Mouse (Mus musculus): ENCODE data around the gene Kif4. TPM values are rescaled to one million over a fixed set of nuclear protein-coding genes. Genes with fewer than 3 reads are reported as not detected.
A peak's percentile ranks its signal among the peaks of the same experiment; 100 is the strongest.

Kif4 gene
- polyA plus RNA-seq, 1 experiment = 54.7 TPM

- Histone ChIP-seq H3K27me3 (ENCODE audit: control insufficient read depth, insufficient read depth, low read length, poor library complexity, severe bottlenecking) (no peaks in the 10 kb centered on the region; the same call in 1 of the 2 replicates), H3K9ac (ENCODE audit: low read depth, poor library complexity, severe bottlenecking) (no peak overlapping the region), H3K9me3 (replicated peaks; ENCODE audit: control insufficient read depth, insufficient read depth, low read length, poor library complexity, severe bottlenecking) (no peaks in the 10 kb centered on the region), H3K27ac (ENCODE audit: insufficient read depth, low read length) (no peak overlapping the region), H3K4me3 (ENCODE audit: low read depth, low read length) (no peak overlapping the region), H3K4me1 (ENCODE audit: control insufficient read depth, insufficient read depth, low read length) (no peaks in the 10 kb centered on the region), H3K36me3 (ENCODE audit: control insufficient read depth, insufficient read depth, low read length, poor library complexity, severe bottlenecking) (no peaks in the 10 kb centered on the region)
- TF ChIP-seq EP300 (IDR thresholded peaks at IDR 0.05; ENCODE audit: insufficient read depth, low read depth, low read length) (no peak), CTCF (IDR thresholded peaks at IDR 0.05; ENCODE audit: low read depth, low read length) (no peak), POLR2A (IDR thresholded peaks at IDR 0.05; ENCODE audit: insufficient read depth, low read length) (no peak)
Measured at GRCm38 (mm10) chrX:100734359-100734758, 108.8 kb downstream of the Kif4 start.

- H3K9ac ChIP-seq (ENCODE audit: low read depth, poor library complexity, severe bottlenecking) = no peak overlapping the region
- H3K9me3 ChIP-seq (replicated peaks; ENCODE audit: control insufficient read depth, insufficient read depth, low read length, poor library complexity, severe bottlenecking) = no peaks in the 10 kb centered on the region
- H3K4me3 ChIP-seq (ENCODE audit: low read depth, low read length) = no peak overlapping the region
- H3K36me3 ChIP-seq (ENCODE audit: control insufficient read depth, insufficient read depth, low read length, poor library complexity, severe bottlenecking) = no peaks in the 10 kb centered on the region
- H3K27ac ChIP-seq (ENCODE audit: insufficient read depth, low read length) = no peak overlapping the region
- no peaks in the 10 kb centered on the region for H3K27me3 ChIP-seq (ENCODE audit: control insufficient read depth, insufficient read depth, low read length, poor library complexity, severe bottlenecking)
- TF ChIP-seq EP300 (IDR thresholded peaks at IDR 0.05; ENCODE audit: insufficient read depth, low read depth, low read length) (no peak), CTCF (IDR thresholded peaks at IDR 0.05; ENCODE audit: low read depth, low read length) (peak; percentile 57)
- no peaks in the 10 kb centered on the region for H3K4me1 ChIP-seq (ENCODE audit: control insufficient read depth, insufficient read depth, low read length)
Measured at GRCm38 (mm10) chrX:100738918-100739317, 113.4 kb downstream of the Kif4 start.

- Histone ChIP-seq H3K36me3 (ENCODE audit: control insufficient read depth, insufficient read depth, low read length, poor library complexity, severe bottlenecking) (no peaks in the 10 kb centered on the region), H3K9ac (ENCODE audit: low read depth, poor library complexity, severe bottlenecking) (no peak overlapping the region), H3K27ac (ENCODE audit: insufficient read depth, low read length) (no peak overlapping the region), H3K4me1 (ENCODE audit: control insufficient read depth, insufficient read depth, low read length) (no peaks in the 10 kb centered on the region), H3K27me3 (ENCODE audit: control insufficient read depth, insufficient read depth, low read length, poor library complexity, severe bottlenecking) (no peaks in the 10 kb centered on the region), H3K9me3 (replicated peaks; ENCODE audit: control insufficient read depth, insufficient read depth, low read length, poor library complexity, severe bottlenecking) (no peaks in the 10 kb centered on the region), H3K4me3 (ENCODE audit: low read depth, low read length) (peak overlapping the region; percentile 73)
- TF ChIP-seq EP300 (IDR thresholded peaks at IDR 0.05; ENCODE audit: insufficient read depth, low read depth, low read length) (no peak), POLR2A (IDR thresholded peaks at IDR 0.05; ENCODE audit: insufficient read depth, low read length) (no peak), CTCF (IDR thresholded peaks at IDR 0.05; ENCODE audit: low read depth, low read length) (no peak)
Measured at GRCm38 (mm10) chrX:100739443-100739842, 113.9 kb downstream of the Kif4 start.

GRCm38 (mm10) chrX:100740785-100741184 lies 115.2 kb downstream of the Kif4 start:
- H3K27me3 ChIP-seq (ENCODE audit: control insufficient read depth, insufficient read depth, low read length, poor library complexity, severe bottlenecking) = no peaks in the 10 kb centered on the region
- H3K9me3 ChIP-seq (replicated peaks; ENCODE audit: control insufficient read depth, insufficient read depth, low read length, poor library complexity, severe bottlenecking) = no peaks in the 10 kb centered on the region

DNA sequence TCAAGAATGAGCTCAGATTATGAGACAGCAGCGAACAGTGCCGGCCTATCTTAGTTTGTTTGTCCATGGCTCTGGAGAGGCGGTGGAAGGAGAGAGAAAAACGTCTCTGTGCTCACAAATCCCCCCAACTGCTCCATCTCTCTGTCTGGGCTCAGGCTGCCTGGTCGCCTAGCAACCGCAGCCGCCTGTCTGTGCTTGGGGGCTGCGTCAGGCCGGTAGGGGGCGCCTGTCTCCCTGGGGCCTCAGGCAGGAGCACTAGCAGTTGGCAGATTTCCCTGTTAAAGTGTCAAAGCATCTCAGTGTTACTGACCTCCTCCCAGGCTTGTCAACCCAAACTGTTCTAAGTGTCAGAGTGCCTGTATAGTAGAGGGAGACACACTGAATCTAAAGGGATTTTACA lies 116.4 kb downstream of the Kif4 start:
- Histone ChIP-seq H3K4me3 (ENCODE audit: low read depth, low read length) (no peak overlapping the region), H3K27me3 (ENCODE audit: control insufficient read depth, insufficient read depth, low read length, poor library complexity, severe bottlenecking) (no peaks in the 10 kb centered on the region), H3K9ac (ENCODE audit: low read depth, poor library complexity, severe bottlenecking) (no peak overlapping the region), H3K4me1 (ENCODE audit: control insufficient read depth, insufficient read depth, low read length) (no peaks in the 10 kb centered on the region), H3K36me3 (ENCODE audit: control insufficient read depth, insufficient read depth, low read length, poor library complexity, severe bottlenecking) (no peaks in the 10 kb centered on the region), H3K9me3 (replicated peaks; ENCODE audit: control insufficient read depth, insufficient read depth, low read length, poor library complexity, severe bottlenecking) (no peaks in the 10 kb centered on the region), H3K27ac (ENCODE audit: insufficient read depth, low read length) (no peak overlapping the region)
- peak; percentile 75 for TF ChIP-seq CTCF (IDR thresholded peaks at IDR 0.05; ENCODE audit: low read depth, low read length)
- no peak for TF ChIP-seq POLR2A (IDR thresholded peaks at IDR 0.05; ENCODE audit: insufficient read depth, low read length)

More at GRCm38 (mm10) chrX:100740785-100741184, 115.2 kb downstream of the Kif4 start:
- Histone ChIP-seq H3K4me1 (ENCODE audit: control insufficient read depth, insufficient read depth, low read length) (no peaks in the 10 kb centered on the region), H3K27ac (ENCODE audit: insufficient read depth, low read length) (no peak overlapping the region), H3K36me3 (ENCODE audit: control insufficient read depth, insufficient read depth, low read length, poor library complexity, severe bottlenecking) (no peaks in the 10 kb centered on the region), H3K4me3 (ENCODE audit: low read depth, low read length) (no peak overlapping the region), H3K9ac (ENCODE audit: low read depth, poor library complexity, severe bottlenecking) (no peak overlapping the region)
- TF ChIP-seq POLR2A (IDR thresholded peaks at IDR 0.05; ENCODE audit: insufficient read depth, low read length) = no peak
- TF ChIP-seq EP300 (IDR thresholded peaks at IDR 0.05; ENCODE audit: insufficient read depth, low read depth, low read length) = no peak
- no peak for TF ChIP-seq CTCF (IDR thresholded peaks at IDR 0.05; ENCODE audit: low read depth, low read length)

DNA sequence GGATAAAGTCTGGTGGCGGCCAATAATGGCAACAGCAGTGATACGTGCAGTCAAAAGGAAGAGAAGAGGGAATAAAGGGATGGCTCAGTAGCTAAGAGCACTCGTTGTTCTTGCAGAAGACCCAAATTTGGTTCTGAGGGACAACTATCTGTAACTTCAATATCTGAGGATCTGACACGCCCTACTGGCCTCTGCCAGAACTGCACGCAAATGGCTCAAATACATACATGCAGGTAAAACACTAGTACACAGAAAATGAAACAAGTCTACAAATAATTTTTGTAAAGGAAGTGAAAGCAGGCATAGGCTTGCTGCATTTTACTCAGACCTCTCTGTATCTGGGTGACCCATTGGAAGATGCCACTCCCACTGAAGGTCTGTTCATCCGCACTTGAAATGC lies 140.3 kb downstream of the Kif4 start:
- no peaks in the 10 kb centered on the region for H3K9me3 ChIP-seq (replicated peaks; ENCODE audit: control insufficient read depth, insufficient read depth, low read length, poor library complexity, severe bottlenecking)
- H3K27me3 ChIP-seq (ENCODE audit: control insufficient read depth, insufficient read depth, low read length, poor library complexity, severe bottlenecking) = no peaks in the 10 kb centered on the region

More for the DNA sequence above, 140.3 kb downstream of the Kif4 start:
- Histone ChIP-seq H3K4me3 (ENCODE audit: low read depth, low read length) (no peak overlapping the region), H3K9ac (ENCODE audit: low read depth, poor library complexity, severe bottlenecking) (no peak overlapping the region), H3K4me1 (ENCODE audit: control insufficient read depth, insufficient read depth, low read length) (no peaks in the 10 kb centered on the region), H3K27ac (ENCODE audit: insufficient read depth, low read length) (no peak overlapping the region), H3K36me3 (ENCODE audit: control insufficient read depth, insufficient read depth, low read length, poor library complexity, severe bottlenecking) (no peaks in the 10 kb centered on the region)
- TF ChIP-seq CTCF (IDR thresholded peaks at IDR 0.05; ENCODE audit: low read depth, low read length) = no peak
- TF ChIP-seq EP300 (IDR thresholded peaks at IDR 0.05; ENCODE audit: insufficient read depth, low read depth, low read length) = no peak
- no peak for TF ChIP-seq POLR2A (IDR thresholded peaks at IDR 0.05; ENCODE audit: insufficient read depth, low read length)

All from ES-Bruce4 (cell line).